Mouse (Mus musculus) gastrocnemius, postnatal 25 days (tissue): ENCODE results near the gene Acsm4. TPM values are rescaled to one million over a fixed set of nuclear protein-coding genes. Genes with fewer than 3 reads are reported as not detected.
A peak's percentile ranks its signal among the peaks of the same experiment; 100 is the strongest.
"Not testable (repeated sequence)": the region's sequence is repeated elsewhere in the genome, so short reads cannot be mapped to it uniquely, and the experiment has no call there.

ENCODE experiments used
- DNase-seq: peaks from one replicate; pipeline ENCODE4 v3.0.0; 2022
- long read RNA-seq, 2 experiments: library from polyadenylated mRNA; stranded (forward); transcript quantifications; one replicate each; pipeline ENCODE4 v2.0.0; 2021
- total RNA-seq, 2 experiments: library from RNA; stranded (reverse); gene quantifications; 1 replicate in 1 of 2; 2 replicates in 1 of 2; pipeline ENCODE4 v1.2.3; 2021

Acsm4 gene
- not detected for total RNA-seq
- long read RNA-seq, experiment 1: 0 reads
- long read RNA-seq, experiment 2: 0 reads

- DNase-seq: no peak
These were observed at the start of gene Acsm4 for GRCm38 (mm10) chr7:119689726-119690125. Acsm4 (plus strand) TSS chr7:119690026.

- no peak for DNase-seq
These were observed 47.5 kb upstream of the Acsm4 start for GRCm38 (mm10) chr7:119642307-119642706.

GRCm38 (mm10) chr7:119667893-119668292, 21.9 kb upstream of the Acsm4 start:
- DNase-seq: no peak

- no peak for DNase-seq
These were observed 19.4 kb upstream of the Acsm4 start for GRCm38 (mm10) chr7:119670395-119670794.

- no peak for DNase-seq
These were observed 18.9 kb upstream of the Acsm4 start for GRCm38 (mm10) chr7:119670925-119671324.

GRCm38 (mm10) chr7:119673465-119673864, 16.4 kb upstream of the Acsm4 start:
- no peak for DNase-seq

GRCm38 (mm10) chr7:119680107-119680506, 9.7 kb upstream of the Acsm4 start:
- DNase-seq: no peak

GRCm38 (mm10) chr7:119682699-119683098, 7.1 kb upstream of the Acsm4 start:
- DNase-seq: no peak

- DNase-seq: no peak
These were observed 2.5 kb downstream of the Acsm4 start for GRCm38 (mm10) chr7:119692302-119692701.

GRCm38 (mm10) chr7:119694926-119695325, 5.1 kb downstream of the Acsm4 start:
- DNase-seq: no peak

GRCm38 (mm10) chr7:119714111-119714510, 24.3 kb downstream of the Acsm4 start:
- DNase-seq: no peak

- DNase-seq: peak; percentile 82
These were observed 30.6 kb downstream of the Acsm4 start, which contains the start of gene Thumpd1 for GRCm38 (mm10) chr7:119720253-119720946. Thumpd1 (minus strand) TSS chr7:119720798.

- DNase-seq: no peak
These were observed 31.1 kb downstream of the Acsm4 start for GRCm38 (mm10) chr7:119720947-119721310.

- no peak for DNase-seq
These were observed 37.8 kb downstream of the Acsm4 start for GRCm38 (mm10) chr7:119727621-119728020.

- DNase-seq: not testable (repeated sequence)
These were observed 41.4 kb downstream of the Acsm4 start for GRCm38 (mm10) chr7:119731262-119731661.

- no peak for DNase-seq
These were observed 49.1 kb downstream of the Acsm4 start for GRCm38 (mm10) chr7:119738877-119739276.

- DNase-seq: not testable (repeated sequence)
These were observed 50.1 kb downstream of the Acsm4 start for GRCm38 (mm10) chr7:119739798-119740468.

- DNase-seq: no peak
These were observed 54.5 kb downstream of the Acsm4 start for GRCm38 (mm10) chr7:119744321-119744720.

- DNase-seq: no peak
These were observed 56.0 kb downstream of the Acsm4 start for GRCm38 (mm10) chr7:119745869-119746268.

GRCm38 (mm10) chr7:119748761-119749160, 58.9 kb downstream of the Acsm4 start:
- no peak for DNase-seq

- no peak for DNase-seq
These were observed 60.1 kb downstream of the Acsm4 start for GRCm38 (mm10) chr7:119749942-119750341.

- DNase-seq: no peak
These were observed 63.9 kb downstream of the Acsm4 start for GRCm38 (mm10) chr7:119753696-119754095.

- no peak for DNase-seq
These were observed 70.7 kb downstream of the Acsm4 start, which contains the start of gene Acsm3 for GRCm38 (mm10) chr7:119760527-119760951. Acsm3 (plus strand) TSS chr7:119760923.
